Mouse (Mus musculus): ENCODE measurements around the gene 9430038I01Rik.

Gene 9430038I01Rik

DNA sequence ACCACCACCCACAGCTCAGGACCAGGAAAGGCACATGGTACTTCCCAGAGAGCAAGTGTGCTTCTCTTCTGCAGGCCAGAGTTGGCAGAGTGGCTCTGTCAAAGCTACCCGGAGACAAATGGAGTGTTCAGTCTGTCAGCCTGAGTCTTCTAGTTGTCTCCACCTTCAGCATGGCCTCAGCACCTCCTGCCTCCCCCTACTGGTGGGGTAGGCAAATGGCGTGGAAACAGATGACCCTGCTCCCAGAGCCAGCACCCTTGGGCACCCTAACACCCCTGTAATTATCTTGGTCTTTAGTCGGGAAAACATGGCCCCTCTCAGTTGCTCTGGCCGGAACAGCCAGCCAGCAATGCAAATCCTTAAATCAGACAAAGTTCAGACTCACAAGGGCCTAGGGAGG lies 43.8 kb downstream of the 9430038I01Rik start:
- DNase-seq (ENCODE audit: low read depth, low spot score): no peak

DNA sequence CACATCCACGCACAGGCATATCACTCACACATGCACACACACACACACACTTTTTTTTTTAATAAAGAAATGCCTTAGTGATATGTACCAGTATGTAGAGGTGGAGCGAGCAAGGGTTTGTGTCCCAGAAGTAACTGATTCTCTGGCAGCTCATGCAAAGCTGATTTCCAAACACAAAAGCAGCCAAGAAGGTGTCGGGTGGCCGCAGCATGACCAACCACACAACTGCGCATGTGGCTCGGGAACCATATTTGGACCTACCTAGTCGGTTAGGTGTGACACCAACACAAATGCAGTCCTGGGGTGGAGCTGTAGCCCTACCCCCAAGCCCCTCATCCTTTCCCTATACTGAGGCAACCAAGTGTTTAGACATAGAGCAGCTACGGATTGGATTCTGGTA lies 45.5 kb downstream of the 9430038I01Rik start:
- DNase-seq (ENCODE audit: low read depth, low spot score): no peak

DNA sequence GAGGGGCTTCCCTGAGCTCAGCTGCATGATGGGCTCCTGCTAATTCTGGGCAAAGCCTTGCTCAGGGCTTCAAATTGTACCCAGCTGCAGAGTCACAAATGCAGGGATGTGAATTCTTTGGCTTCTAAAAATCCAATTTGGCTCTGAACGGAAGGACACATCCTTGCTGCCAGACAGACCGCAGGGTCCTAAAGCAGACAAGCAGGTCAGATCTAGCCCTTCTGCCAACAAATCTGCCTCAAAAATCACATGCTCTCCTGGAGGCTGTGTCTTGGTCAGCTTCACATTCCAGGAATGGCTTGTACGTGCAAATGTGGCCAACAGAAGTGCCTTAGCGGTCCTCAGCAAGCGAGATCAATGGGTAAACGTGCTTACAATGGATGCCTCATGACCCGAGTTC lies 46.0 kb downstream of the 9430038I01Rik start:
- no peak for DNase-seq (ENCODE audit: low read depth, low spot score)

DNA sequence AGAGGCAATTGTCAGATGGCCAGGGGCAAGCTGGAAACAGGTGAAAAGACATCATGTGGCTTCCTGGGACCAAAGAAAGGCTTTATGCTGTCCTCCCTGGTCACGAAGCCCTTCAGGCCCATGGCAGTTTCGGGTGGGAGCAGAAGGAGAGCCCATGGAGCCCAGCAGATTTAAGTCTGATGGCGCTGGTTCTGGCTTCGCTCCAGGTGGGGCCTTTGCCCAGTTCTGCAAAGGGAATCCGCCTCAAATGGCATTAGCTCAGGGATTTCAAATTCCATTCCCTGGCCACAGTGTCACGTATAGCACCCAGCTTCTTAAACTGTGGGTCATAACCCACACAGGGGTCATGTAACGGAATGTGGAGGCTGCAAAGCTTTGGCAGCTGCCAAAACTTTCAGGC lies 63.7 kb downstream of the 9430038I01Rik start:
- DNase-seq (ENCODE audit: low read depth, low spot score): no peak

DNA sequence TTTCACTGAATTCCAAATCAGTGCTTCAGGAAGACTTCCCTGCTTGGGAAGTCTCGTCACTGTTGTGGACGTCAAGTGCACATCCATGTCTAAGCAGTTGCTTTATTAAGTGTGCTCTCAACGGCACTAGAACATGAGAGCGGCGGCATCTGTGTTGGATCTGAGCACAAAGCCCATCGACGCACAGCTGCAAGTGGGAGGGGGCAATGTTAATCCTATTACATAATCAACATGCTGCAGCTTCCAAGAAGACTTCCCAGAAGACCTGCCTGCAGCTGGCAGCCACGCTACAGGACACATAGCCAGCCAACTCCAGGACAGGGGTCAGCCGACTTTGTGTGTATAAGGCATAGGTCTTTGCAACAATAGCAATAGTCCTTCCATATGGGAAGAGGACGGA lies 64.5 kb downstream of the 9430038I01Rik start:
- no peak for DNase-seq (ENCODE audit: low read depth, low spot score)

DNA sequence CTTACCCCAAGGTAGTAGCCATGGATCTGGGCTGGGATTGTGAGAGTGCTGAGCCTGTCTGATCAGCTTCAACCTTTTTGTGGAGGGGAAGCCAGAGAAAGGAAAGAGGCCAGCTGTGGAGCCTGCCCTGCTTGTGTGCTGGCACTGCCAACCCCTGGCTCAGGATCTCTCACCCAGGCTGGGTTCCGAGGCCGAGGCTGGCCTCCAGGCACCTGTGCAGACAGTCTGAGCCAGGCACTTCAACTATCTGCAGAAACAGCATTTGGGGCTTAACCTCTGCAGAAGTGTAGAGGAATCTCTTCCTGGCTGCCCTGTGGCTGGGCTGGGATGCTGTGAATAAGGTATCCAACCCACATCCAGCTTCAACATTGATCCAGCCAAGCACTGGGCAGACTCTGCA lies 76.6 kb downstream of the 9430038I01Rik start:
- DNase-seq (ENCODE audit: low read depth, low spot score): no peak

Data from c-Kit-negative CD71-positive TER-119-positive erythroid progenitor cells, embryonic 14.5 days (primary cell).